Mouse (Mus musculus) liver, embryonic 15.5 days (tissue): ENCODE data around the gene Cntnap1. TPM values are rescaled to one million over a fixed set of nuclear protein-coding genes. Genes with fewer than 3 reads are reported as not detected.

Experiments used
- ATAC-seq: fragments of 200-750 bp; cut with Nextera tagmentation; 2 replicates; pipeline ENCODE4 v1.8.0; 2017; ENCODE audit warnings: moderate number of reproducible peaks, mild to moderate bottlenecking, moderate library complexity; ENCODE audit not compliant: insufficient read depth
- H3K27ac ChIP-seq: fragments of 300-500 bp; sonication (generic); replicated peaks from 2 replicates; pipeline ENCODE4 v1.5.1; 2015; ENCODE audit warnings: mild to moderate bottlenecking, inconsistent platforms
- H3K27me3 ChIP-seq: fragments of 300-500 bp; sonication (generic); 2 replicates; pipeline ENCODE4 v1.6.1; 2015; ENCODE audit warnings: mild to moderate bottlenecking, inconsistent platforms
- H3K36me3 ChIP-seq: fragments of 300-500 bp; sonication (generic); replicated peaks from 2 replicates; pipeline ENCODE4 v1.6.1; 2015; ENCODE audit warnings: moderate library complexity, mild to moderate bottlenecking, inconsistent platforms
- H3K4me1 ChIP-seq: fragments of 300-500 bp; sonication (generic); replicated peaks from 2 replicates; pipeline ENCODE4 v1.6.1; 2015; ENCODE audit warnings: inconsistent platforms
- H3K4me2 ChIP-seq: fragments of 300-500 bp; sonication (generic); 2 replicates; pipeline ENCODE4 v1.6.1; 2015; ENCODE audit warnings: moderate library complexity, mild to moderate bottlenecking, inconsistent platforms
- H3K4me3 ChIP-seq: fragments of 300-500 bp; sonication (generic); replicated peaks from 2 replicates; pipeline ENCODE4 v1.5.1; 2015; ENCODE audit warnings: mild to moderate bottlenecking, inconsistent platforms
- H3K9ac ChIP-seq: fragments of 300-500 bp; sonication (generic); 2 replicates; pipeline ENCODE4 v1.6.1; 2015; ENCODE audit warnings: moderate library complexity, mild to moderate bottlenecking, inconsistent platforms
- H3K9me3 ChIP-seq: fragments of 300-500 bp; sonication (generic); replicated peaks from 2 replicates; pipeline ENCODE4 v1.6.1; 2016; ENCODE audit warnings: inconsistent platforms
- WGBS: fragments of 180-500 bp; shearing (Covaris S2); methylation state at CpG from one replicate; pipeline ENCODE4 v1.1.7; 2015; ENCODE audit warnings: mixed read lengths; ENCODE audit not compliant: insufficient replicate concordance; 5-methylcytosine and 5-hydroxymethylcytosine counted together
- polyA plus RNA-seq: library from polyadenylated mRNA; unstranded; fragments of >200 nt; fragmentation: Nextera tagmentation; extraction: Ambion mirVana; gene quantifications from 2 replicates; pipeline ENCODE4 v1.2.1, GENCODE M21; 2015

The Cntnap1 gene
- polyA plus RNA-seq, 1 experiment from 2014 or later = 0.12 TPM

DNA sequence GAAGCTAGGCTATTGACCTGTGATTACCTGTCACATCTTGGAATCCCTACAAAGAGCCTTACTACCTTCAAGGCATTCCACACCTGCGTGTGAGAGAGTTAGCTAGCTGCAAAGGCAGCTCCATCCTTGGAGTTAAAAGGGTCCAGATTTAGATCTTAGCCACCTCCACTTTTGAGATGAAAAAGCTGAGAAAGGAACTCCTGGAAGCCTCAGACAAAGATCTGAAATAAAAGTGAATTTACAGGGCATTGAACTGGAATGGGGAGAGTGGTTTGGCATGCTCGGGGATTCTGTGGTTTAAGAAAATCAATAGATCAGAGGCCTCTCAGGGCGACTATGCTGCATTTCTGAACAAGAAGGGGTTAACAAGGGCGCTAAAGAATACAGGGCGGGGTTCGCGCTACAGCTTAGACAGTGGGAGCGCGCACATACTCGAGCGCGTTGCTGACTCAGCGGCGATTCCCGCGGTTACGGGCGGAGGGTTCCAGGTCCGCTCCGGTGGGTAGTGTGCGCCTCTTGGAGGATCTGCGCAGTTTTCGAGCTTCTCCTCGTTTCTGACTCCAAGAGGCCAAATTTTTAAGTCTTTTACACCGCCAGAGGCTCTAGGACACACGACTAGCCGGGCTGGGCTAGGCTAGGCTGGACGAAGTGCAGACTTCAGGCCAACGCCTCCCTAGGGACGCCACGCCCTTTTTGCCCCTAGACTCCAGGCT lies 1.6 kb downstream of the Cntnap1 start:
- H3K4me3 ChIP-seq = peak overlapping the region; percentile 57
- H3K9me3 ChIP-seq = no peaks in the 10 kb centered on the region
- under 1% methylated on average over 31 of the region's 31 CpGs for WGBS
- H3K36me3 ChIP-seq = no peaks in the 10 kb centered on the region
- peak overlapping the region; percentile 66 for H3K4me2 ChIP-seq
- ATAC-seq = peak; percentile 40; the same call in 1 of the 2 replicates
- peak overlapping the region; percentile 31 for H3K27ac ChIP-seq
- peaks cover 100% of the 10 kb centered on the region for H3K27me3 ChIP-seq
- no peak overlapping the region; the same call in 1 of the 2 replicates for H3K9ac ChIP-seq
- H3K4me1 ChIP-seq = peaks cover 74% of the 10 kb centered on the region

DNA sequence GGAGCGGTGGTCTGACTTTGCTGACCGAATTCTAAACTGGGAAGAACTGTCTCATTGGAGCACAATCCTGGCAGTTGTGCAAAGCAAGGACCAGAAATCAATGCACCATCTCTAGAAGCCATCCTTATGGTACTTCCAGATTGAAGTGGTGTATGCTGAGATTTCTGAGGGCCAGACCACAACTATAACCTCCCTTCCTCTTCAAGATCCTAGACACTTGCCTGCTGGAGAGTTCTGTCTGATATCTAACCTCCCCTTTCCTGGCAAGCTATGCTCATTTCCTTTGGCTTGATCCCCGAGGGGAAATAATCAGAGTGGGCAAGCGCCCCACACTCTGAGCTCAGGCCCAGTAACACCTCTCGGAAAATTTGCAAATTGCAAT lies 2.1 kb downstream of the Cntnap1 start:
- ATAC-seq = no peak
- Histone ChIP-seq H3K27me3 (peaks cover 100% of the 10 kb centered on the region), H3K4me3 (peak overlapping the region; percentile 57), H3K4me2 (peak overlapping the region; percentile 66), H3K9me3 (no peaks in the 10 kb centered on the region), H3K9ac (no peak overlapping the region; the same call in 1 of the 2 replicates), H3K4me1 (peaks cover 74% of the 10 kb centered on the region), H3K36me3 (no peaks in the 10 kb centered on the region), H3K27ac (peak overlapping the region; percentile 31)
- 2% methylated on average over 5 of the region's 5 CpGs for WGBS

DNA sequence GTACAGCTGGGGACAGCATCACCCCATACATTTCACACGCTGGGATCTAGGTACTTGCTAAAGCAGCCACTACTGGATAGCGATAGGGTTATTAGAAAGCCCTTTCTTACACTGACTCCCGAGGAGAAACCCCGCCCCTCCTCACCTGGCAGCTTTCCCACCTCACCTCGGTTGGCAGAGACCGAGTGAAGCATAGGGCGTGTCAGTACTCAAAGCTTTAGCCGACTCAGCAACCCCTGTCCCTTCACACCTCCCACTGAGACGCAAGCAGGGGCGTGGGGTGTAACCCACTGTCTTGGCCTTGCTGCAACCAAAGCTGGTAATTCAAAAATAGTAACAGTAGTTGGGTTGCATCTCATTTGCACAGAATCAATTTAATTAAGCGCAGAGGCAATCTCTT lies 2.8 kb downstream of the Cntnap1 start:
- Histone ChIP-seq H3K27me3 (peaks cover 100% of the 10 kb centered on the region), H3K9me3 (no peaks in the 10 kb centered on the region), H3K4me1 (peaks cover 77% of the 10 kb centered on the region), H3K9ac (no peak overlapping the region), H3K4me3 (no peak overlapping the region), H3K27ac (no peak overlapping the region), H3K36me3 (no peaks in the 10 kb centered on the region), H3K4me2 (peak overlapping the region; percentile 66)
- 8% methylated on average over 11 of the region's 11 CpGs for WGBS
- ATAC-seq = no peak

DNA sequence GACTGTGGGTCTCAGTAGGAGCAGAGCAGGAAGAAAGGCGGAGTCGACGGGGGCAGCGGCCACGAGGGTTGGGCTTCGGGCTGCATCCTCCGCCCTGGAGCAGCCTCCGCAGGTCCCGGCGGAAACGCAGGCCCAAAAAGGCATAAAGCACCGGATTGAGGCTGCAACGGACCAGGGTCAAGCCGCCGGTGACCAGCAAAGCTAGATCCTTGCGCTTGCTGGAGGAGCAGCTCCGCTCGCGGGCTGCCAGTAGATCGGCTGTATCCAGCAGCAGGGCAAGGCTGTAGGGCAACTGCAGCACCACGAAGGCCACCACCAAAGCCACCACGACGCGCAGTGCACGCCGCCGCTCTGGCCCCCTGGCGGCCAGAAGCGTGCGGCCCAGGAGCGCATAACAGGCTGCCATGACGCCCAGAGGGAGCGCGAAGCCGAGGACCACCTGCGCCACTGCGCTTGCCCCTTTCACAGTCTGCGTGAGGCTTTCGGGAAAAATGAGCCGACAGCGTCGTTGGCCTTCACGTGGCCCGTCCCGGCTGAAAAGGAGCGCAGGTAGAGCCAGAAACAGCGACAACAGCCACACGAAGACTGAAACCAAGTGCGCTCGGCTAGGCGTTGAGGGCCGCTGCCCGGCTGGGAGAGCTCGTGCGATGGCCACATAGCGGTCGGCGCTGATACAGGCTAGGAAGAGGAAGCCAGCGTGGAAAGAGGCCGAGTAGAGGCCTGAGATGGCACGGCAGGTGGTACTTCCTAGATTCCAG lies 3.5 kb downstream of the Cntnap1 start:
- peak overlapping the region; percentile 66 for H3K4me2 ChIP-seq
- ATAC-seq = peak; percentile 51
- peaks cover 73% of the 10 kb centered on the region for H3K4me1 ChIP-seq
- no peaks in the 10 kb centered on the region for H3K36me3 ChIP-seq
- H3K27ac ChIP-seq = peak overlapping the region; percentile 19; the same call in 1 of the 2 replicates
- WGBS = 1% methylated on average over 61 of the region's 61 CpGs
- peaks cover 100% of the 10 kb centered on the region for H3K27me3 ChIP-seq
- peak overlapping the region; percentile 37 for H3K4me3 ChIP-seq
- no peak overlapping the region for H3K9ac ChIP-seq
- H3K9me3 ChIP-seq = no peaks in the 10 kb centered on the region

DNA sequence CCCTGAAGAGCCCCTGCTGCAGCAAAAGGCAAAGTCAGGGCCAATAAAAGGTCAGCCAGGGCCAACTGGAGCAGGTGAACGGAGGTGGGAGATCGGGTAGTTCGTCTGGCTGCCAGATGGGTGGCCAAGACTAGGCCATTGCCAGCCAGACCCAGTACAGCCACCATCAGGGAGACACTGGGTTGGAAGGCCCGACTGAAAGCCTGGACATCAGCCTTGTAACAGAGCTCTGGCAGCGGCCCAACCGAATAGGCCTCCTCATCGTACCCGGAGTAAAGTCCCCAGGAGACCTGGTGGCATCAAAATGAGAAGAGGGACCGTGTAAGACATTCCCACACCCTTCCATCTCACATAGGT lies 4.0 kb downstream of the Cntnap1 start:
- Histone ChIP-seq H3K4me2 (peak overlapping the region; percentile 66), H3K9ac (no peak overlapping the region), H3K27ac (no peak overlapping the region), H3K9me3 (no peaks in the 10 kb centered on the region), H3K4me1 (peaks cover 68% of the 10 kb centered on the region), H3K27me3 (peaks cover 100% of the 10 kb centered on the region), H3K4me3 (peak overlapping the region; percentile 37), H3K36me3 (no peaks in the 10 kb centered on the region)
- WGBS = 27% methylated on average over 9 of the region's 9 CpGs
- no peak for ATAC-seq

DNA sequence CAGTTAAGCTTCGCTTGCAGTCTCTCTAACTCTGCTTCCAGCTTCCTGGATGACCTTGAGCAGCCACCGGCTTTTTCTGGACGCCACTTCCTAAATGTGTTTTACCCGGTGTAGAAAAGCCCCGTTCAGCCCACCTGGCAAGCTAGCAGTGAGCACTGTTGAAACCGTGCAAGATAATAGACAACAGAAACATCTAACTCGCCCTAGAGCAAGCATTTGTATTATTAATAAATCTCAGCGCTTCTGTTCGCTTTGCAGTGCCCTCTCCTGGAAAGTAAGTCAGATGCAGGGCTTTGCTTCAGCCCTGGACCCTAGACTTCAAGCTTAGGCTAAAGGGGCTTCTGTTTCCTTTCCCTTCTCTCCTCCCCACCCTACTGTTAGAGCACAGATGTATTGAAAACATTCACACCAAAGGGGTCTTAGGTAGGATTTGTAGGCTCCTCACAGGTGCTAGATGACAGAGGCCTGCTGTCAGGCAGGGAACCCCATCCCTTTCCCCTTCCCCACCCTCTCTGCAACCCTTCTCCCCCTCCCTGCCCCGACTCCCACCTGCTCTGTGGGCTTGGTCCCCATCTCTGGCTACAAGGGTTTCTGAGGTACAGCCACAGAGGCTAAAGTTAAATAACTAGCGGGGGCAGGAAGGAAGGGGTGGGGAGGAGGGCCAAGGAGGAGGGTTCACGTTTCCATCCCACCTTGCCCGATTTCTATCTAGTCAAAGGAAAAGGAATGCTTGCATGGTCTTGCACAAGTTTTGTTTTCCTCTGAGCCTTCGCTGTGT lies 4.7 kb downstream of the Cntnap1 start, which contains the start of gene Ccr10:
Gene Ccr10, minus strand, starts transcription at position 593 of the 778 bp plus-strand sequence.
- Histone ChIP-seq H3K4me2 (peak within 1 kb of the TSS; percentile 66), H3K4me3 (peak within 1 kb of the TSS; percentile 37), H3K9ac (no peak within 1 kb of the TSS), H3K9me3 (no peaks in the 10 kb centered on the region), H3K36me3 (no peaks in the 10 kb centered on the region), H3K27ac (no peak within 1 kb of the TSS), H3K27me3 (peaks cover 98% of the 10 kb centered on the region), H3K4me1 (peaks cover 62% of the 10 kb centered on the region)
- ATAC-seq = no peak
- 21% methylated on average over 14 of the region's 14 CpGs for WGBS

DNA sequence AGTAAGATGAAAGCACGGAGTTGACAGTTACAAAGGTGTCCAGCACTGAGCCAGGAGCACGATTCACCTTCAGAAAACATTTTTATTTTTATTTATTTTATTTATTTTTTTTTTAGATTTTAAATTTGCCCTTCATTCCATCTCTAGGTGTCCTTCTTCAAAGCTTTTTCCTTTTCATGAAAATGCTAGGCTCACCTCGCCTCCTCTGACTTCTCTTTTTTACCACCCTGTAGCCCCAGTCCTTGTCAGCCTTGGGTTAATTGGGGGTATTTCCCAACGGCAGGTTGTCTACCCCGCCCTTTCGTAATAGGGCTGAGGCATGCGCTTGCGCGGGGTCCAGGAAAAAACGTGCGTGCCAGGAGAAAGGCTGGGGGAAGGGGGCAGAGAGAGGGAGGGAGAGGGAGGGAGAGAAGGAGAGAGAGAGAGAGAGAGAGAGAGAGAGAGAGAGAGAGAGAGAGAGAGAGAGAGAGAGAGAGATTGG lies 5.4 kb downstream of the Cntnap1 start:
- no peak overlapping the region for H3K27ac ChIP-seq
- peak overlapping the region; percentile 39; the same call in 1 of the 2 replicates for H3K4me2 ChIP-seq
- no peaks in the 10 kb centered on the region for H3K9me3 ChIP-seq
- H3K36me3 ChIP-seq = no peaks in the 10 kb centered on the region
- no peak for ATAC-seq
- WGBS = 6% methylated on average over 11 of the region's 11 CpGs
- no peak overlapping the region for H3K9ac ChIP-seq
- peaks cover 98% of the 10 kb centered on the region for H3K27me3 ChIP-seq
- H3K4me1 ChIP-seq = peaks cover 55% of the 10 kb centered on the region
- H3K4me3 ChIP-seq = no peak overlapping the region

DNA sequence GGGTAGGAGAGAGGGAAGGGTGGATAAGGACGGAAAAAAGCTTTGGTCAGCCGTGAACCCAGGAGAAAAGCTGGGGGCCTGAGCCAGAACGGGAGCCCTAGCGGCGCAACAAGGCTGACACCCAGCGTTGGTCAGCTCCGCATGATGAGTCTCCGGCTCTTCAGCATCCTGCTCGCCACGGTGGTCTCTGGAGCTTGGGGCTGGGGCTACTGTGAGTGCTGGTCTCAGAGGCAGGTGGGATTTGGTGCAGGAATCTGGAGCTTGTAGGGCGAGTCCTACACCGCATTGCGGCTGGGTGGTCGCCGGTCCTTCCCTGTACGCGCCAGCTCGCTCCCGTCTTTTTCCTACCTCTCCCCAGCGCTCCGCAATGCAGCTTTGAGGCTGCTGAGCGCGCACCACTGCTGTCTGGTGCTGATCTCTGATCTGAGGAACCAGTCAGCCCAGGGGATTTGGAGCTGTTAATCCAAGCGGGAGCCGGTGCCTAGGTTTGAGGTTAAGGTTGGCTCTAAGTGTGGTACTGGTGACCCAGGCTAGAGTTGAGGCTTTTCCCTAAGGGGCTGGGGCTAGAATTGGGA lies 5.9 kb downstream of the Cntnap1 start:
- Histone ChIP-seq H3K27ac (no peak overlapping the region), H3K9ac (no peak overlapping the region)
- WGBS = 3% methylated on average over 25 of the region's 25 CpGs

DNA sequence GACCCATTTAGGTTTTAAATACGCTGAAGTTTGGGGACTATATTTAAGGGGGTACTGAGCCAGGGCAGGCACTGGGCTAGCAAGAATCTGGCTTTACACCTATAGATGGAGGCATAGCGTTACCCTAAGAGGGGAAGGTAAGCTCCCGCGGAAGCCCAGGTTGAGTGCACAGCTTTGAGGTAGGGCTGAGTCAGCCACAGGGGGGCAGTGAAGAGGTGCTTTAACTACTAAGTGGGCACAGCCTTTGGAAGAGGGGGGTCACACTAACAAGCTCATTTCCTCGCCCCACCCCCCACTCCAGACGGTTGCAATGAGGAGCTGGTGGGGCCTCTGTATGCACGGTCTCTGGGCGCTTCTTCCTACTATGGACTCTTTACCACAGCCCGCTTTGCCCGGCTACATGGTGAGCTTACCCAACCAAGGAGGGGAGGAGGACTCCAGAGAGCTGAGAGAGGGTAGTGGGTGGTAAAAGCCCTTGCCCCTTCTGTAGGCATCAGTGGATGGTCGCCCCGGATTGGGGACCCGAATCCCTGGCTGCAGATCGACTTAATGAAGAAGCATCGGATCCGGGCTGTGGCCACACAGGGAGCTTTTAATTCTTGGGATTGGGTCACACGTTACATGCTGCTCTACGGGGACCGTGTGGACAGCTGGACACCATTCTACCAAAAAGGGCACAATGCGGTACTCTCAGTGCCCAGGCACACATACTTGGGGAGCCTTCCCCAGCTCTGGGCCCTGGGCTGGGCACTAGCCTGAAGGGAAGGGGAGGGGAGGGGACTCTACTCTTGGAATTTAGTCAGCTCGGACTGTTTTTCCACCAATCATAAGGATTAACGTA lies 6.8 kb downstream of the Cntnap1 start:
- ATAC-seq = no peak
- Histone ChIP-seq H3K27ac (no peak overlapping the region), H3K4me2 (no peak overlapping the region), H3K9me3 (no peaks in the 10 kb centered on the region), H3K4me3 (no peak overlapping the region), H3K9ac (no peak overlapping the region), H3K27me3 (peaks cover 96% of the 10 kb centered on the region), H3K36me3 (no peaks in the 10 kb centered on the region), H3K4me1 (peaks cover 42% of the 10 kb centered on the region)
- 27% methylated on average over 22 of the region's 22 CpGs for WGBS

More for the DNA sequence above, 5.9 kb downstream of the Cntnap1 start:
- peaks cover 96% of the 10 kb centered on the region for H3K27me3 ChIP-seq
- ATAC-seq = no peak
- peaks cover 50% of the 10 kb centered on the region for H3K4me1 ChIP-seq
- peak overlapping the region; percentile 39; the same call in 1 of the 2 replicates for H3K4me2 ChIP-seq
- H3K36me3 ChIP-seq = no peaks in the 10 kb centered on the region
- H3K9me3 ChIP-seq = no peaks in the 10 kb centered on the region
- H3K4me3 ChIP-seq = no peak overlapping the region
